Mouse (Mus musculus): Measurements from ENCODE around the gene Zscan22. TPM values are rescaled to one million over a fixed set of nuclear protein-coding genes. Genes with fewer than 3 reads are reported as not detected.
"Not testable (repeated sequence)": the region's sequence is repeated elsewhere in the genome, so short reads cannot be mapped to it uniquely, and the experiment has no call there.

Zscan22 gene
- polyA plus RNA-seq, 1 experiment from 2014 or later: 4.7 TPM

DNA sequence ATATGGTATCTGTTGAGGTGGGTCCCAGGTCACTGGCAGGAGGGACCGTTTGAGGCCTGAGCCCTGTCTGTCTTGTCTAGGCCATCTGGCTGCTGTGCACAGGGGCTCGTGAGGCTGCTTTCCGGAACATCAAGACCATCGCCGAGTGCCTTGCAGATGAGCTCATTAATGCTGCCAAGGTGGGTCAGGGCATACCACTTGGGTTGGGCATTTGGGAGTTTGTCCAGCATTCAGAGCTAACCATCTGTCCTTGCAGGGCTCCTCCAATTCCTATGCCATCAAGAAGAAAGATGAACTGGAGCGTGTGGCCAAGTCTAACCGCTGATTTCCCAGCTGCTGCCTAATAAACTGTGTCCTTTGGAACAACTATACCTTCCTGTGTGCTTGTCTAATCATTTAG is 28.7 kb downstream of the Zscan22 start:
- no peak overlapping the region for H3K4me3 ChIP-seq (ENCODE audit: low read depth, low read length)
- H3K9ac ChIP-seq (replicated peaks; ENCODE audit: low read depth): no peak overlapping the region
- no peaks in the 10 kb centered on the region for H3K9me3 ChIP-seq (ENCODE audit: low read length)
- no peak for DNase-seq (ENCODE audit: low spot score)
- no peaks in the 10 kb centered on the region for H3K27me3 ChIP-seq (replicated peaks; ENCODE audit: insufficient read depth, low read length)
- 72% methylated on average over 7 of the region's 7 CpGs for WGBS
- no peak for ATAC-seq
- no peak for TF ChIP-seq CTCF (IDR thresholded peaks at IDR 0.05)
- TF ChIP-seq EP300 (IDR thresholded peaks at IDR 0.05): no peak
- H3K27ac ChIP-seq (ENCODE audit: low read length): no peak overlapping the region
- peaks cover 26% of the 10 kb centered on the region; the same call in 1 of the 2 replicates for H3K36me3 ChIP-seq (ENCODE audit: insufficient read depth, low read length)
- no peak overlapping the region for H3K4me2 ChIP-seq (replicated peaks; ENCODE audit: low read depth, low read length)
- H3K4me1 ChIP-seq (ENCODE audit: insufficient read depth, low read depth, low read length): peaks cover 8% of the 10 kb centered on the region; the same call in 1 of the 2 replicates

DNA sequence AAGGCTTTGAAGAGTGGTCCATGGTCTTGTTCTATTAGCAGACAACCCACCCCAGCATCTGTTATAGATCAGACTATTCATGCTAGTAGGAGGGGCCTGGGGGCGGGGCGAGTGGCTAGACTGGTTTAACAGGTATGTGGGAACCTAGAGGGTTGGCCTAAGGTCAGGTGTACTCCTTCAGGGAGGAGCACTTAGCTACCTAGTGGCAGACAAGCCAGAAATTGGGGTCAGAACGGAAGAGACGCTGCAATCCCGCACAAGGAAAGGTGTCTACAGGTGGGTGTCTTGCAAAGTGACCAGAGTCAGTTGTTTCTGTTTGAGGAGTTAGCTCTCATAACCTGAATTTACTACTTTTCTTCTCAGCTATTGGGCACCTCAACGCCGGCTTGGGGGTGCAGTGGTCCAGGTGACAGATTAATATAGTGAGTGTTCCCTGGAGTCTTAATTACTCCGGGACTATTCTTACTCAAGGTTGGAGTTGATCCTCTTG is 29.6 kb downstream of the Zscan22 start, which contains the start of gene Rnf225:
Gene Rnf225 (plus strand): TSS at position 226 of the 490 bp plus-strand sequence.
- peak; percentile 59 for DNase-seq (ENCODE audit: low spot score)
- WGBS: 26% methylated on average over 8 of the region's 8 CpGs
- Histone ChIP-seq H3K4me2 (replicated peaks; ENCODE audit: low read depth, low read length) (peak within 1 kb of the TSS; percentile 63), H3K4me3 (ENCODE audit: low read depth, low read length) (peak within 1 kb of the TSS; percentile 28), H3K36me3 (ENCODE audit: insufficient read depth, low read length) (peaks cover 26% of the 10 kb centered on the region; the same call in 1 of the 2 replicates), H3K27ac (ENCODE audit: low read length) (no peak within 1 kb of the TSS), H3K27me3 (replicated peaks; ENCODE audit: insufficient read depth, low read length) (no peaks in the 10 kb centered on the region), H3K9ac (replicated peaks; ENCODE audit: low read depth) (peak within 1 kb of the TSS; percentile 39), H3K9me3 (ENCODE audit: low read length) (no peaks in the 10 kb centered on the region), H3K4me1 (ENCODE audit: insufficient read depth, low read depth, low read length) (peaks cover 8% of the 10 kb centered on the region; the same call in 1 of the 2 replicates)
- TF ChIP-seq CTCF (IDR thresholded peaks at IDR 0.05): no peak
- TF ChIP-seq EP300 (IDR thresholded peaks at IDR 0.05): 0 out of 2 replicates have a peak, but pooled peaks have one; percentile 40
- peak; percentile 72 for ATAC-seq

DNA sequence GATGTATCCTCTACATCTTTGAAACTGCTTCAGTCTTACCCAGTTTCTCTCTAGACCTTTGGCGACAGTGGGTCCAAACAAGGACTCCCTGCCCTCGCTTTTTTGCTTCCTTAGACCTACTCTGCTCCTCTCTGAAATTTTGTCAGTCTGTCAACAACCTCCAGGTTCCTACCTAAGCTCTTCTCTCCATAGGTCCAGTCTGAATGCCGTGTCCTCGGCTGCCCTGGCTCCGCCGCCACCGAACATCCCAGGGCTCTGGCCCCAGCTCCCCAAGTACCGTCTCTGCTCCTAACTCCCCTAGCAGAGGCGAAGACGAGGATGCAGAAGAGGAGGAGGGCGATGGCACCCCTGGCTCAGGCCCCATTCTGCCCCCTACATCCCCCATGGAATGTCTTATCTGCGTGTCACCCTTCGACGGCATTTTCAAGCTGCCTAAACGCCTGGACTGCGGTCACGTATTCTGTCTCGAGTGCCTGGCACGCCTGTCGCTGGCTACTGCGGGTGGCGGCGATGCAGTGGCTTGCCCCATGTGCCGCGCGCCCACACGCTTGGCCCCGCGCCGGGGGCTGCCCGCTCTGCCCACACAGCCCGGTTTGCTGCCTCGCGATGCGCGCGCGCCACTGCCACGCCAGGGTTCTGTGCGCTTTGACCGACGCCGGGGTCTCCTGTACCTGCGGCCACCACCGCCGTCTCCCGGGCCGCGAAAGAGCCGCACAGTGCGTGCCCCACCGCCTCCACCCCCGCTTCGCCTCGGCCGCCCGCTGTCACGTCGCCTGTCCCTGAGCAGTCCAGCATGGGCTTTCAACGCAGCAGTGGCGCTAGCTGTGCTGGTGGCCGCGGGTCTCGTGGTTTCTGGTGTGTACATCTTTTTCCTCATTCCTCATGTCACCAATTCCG is 30.3 kb downstream of the Zscan22 start:
- Histone ChIP-seq H3K27ac (ENCODE audit: low read length) (no peak overlapping the region), H3K4me3 (ENCODE audit: low read depth, low read length) (peak overlapping the region; percentile 28), H3K4me1 (ENCODE audit: insufficient read depth, low read depth, low read length) (peaks cover 4% of the 10 kb centered on the region; the same call in 1 of the 2 replicates), H3K9me3 (ENCODE audit: low read length) (no peaks in the 10 kb centered on the region), H3K36me3 (ENCODE audit: insufficient read depth, low read length) (peaks cover 26% of the 10 kb centered on the region; the same call in 1 of the 2 replicates), H3K27me3 (replicated peaks; ENCODE audit: insufficient read depth, low read length) (no peaks in the 10 kb centered on the region), H3K4me2 (replicated peaks; ENCODE audit: low read depth, low read length) (peak overlapping the region; percentile 63), H3K9ac (replicated peaks; ENCODE audit: low read depth) (peak overlapping the region; percentile 39)
- peak; percentile 28 for DNase-seq (ENCODE audit: low spot score)
- no peak for TF ChIP-seq EP300 (IDR thresholded peaks at IDR 0.05)
- TF ChIP-seq CTCF (IDR thresholded peaks at IDR 0.05): no peak
- ATAC-seq: peak; percentile 67
- 6% methylated on average over 59 of the region's 65 CpGs for WGBS

DNA sequence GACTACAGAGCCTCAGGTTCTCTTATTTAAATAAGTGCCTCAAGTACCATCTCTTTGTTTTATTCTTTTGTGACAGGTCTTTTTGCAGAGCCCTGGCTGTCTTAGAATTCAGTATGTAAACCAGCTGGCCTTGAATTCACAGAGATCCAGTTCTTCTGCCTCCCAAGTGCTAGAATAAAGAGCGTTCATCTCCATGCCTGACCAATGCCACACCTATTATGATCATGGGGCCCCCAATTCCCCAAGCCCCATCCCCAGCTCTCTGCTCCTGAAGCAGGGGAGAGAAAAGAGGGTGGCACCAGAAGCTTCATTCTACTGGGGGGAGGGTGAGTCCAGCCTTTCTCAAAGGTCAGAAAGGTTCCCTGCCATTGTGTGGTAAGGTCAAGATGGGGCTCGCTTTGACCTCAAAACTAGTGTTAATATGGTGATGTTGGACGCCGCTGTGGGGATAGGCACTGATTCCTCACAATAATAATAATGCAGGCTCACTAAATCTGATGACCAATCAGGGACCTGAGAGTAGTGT is 36.1 kb downstream of the Zscan22 start:
- TF ChIP-seq CTCF (IDR thresholded peaks at IDR 0.05) (no peak), EP300 (IDR thresholded peaks at IDR 0.05) (no peak)
- DNase-seq (ENCODE audit: low spot score) (no peak), ATAC-seq (no peak)
- H3K27me3 ChIP-seq (replicated peaks; ENCODE audit: insufficient read depth, low read length): no peaks in the 10 kb centered on the region
- H3K36me3 ChIP-seq (ENCODE audit: insufficient read depth, low read length): no peaks in the 10 kb centered on the region
- no peaks in the 10 kb centered on the region for H3K4me1 ChIP-seq (ENCODE audit: insufficient read depth, low read depth, low read length)
- no peak overlapping the region for H3K27ac ChIP-seq (ENCODE audit: low read length)
- WGBS: 70% methylated on average over 4 of the region's 4 CpGs
- no peaks in the 10 kb centered on the region for H3K9me3 ChIP-seq (ENCODE audit: low read length)
- H3K9ac ChIP-seq (replicated peaks; ENCODE audit: low read depth): no peak overlapping the region
- H3K4me3 ChIP-seq (ENCODE audit: low read depth, low read length): no peak overlapping the region
- H3K4me2 ChIP-seq (replicated peaks; ENCODE audit: low read depth, low read length): no peak overlapping the region

DNA sequence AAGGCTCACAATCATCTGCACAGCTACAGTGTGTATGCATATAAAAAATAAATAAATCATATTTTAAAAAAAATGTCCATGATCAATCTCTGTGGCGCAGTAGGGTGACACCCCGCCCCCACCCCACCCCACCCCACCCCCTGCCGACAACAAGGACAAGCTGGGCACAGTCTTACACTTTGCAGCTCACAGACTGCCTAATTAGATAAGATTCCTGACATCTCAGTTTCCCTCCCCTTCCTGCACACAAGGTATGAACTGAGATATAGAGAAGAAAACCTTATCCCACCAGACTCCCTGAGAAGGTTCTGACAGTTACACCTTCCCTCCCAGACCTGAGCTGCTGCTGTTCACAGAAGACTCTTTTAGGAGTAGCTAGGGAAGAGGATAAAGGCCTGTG is 37.2 kb downstream of the Zscan22 start:
- Histone ChIP-seq H3K4me1 (ENCODE audit: insufficient read depth, low read depth, low read length) (no peaks in the 10 kb centered on the region), H3K9me3 (ENCODE audit: low read length) (no peaks in the 10 kb centered on the region), H3K36me3 (ENCODE audit: insufficient read depth, low read length) (no peaks in the 10 kb centered on the region), H3K4me2 (replicated peaks; ENCODE audit: low read depth, low read length) (no peak overlapping the region), H3K27ac (ENCODE audit: low read length) (no peak overlapping the region), H3K4me3 (ENCODE audit: low read depth, low read length) (no peak overlapping the region), H3K9ac (replicated peaks; ENCODE audit: low read depth) (no peak overlapping the region), H3K27me3 (replicated peaks; ENCODE audit: insufficient read depth, low read length) (no peaks in the 10 kb centered on the region)
- TF ChIP-seq EP300 (IDR thresholded peaks at IDR 0.05) (no peak), CTCF (IDR thresholded peaks at IDR 0.05) (no peak)
- WGBS: 69% methylated on average over 3 of the region's 3 CpGs
- no peak for ATAC-seq
- no peak for DNase-seq (ENCODE audit: low spot score)

DNA sequence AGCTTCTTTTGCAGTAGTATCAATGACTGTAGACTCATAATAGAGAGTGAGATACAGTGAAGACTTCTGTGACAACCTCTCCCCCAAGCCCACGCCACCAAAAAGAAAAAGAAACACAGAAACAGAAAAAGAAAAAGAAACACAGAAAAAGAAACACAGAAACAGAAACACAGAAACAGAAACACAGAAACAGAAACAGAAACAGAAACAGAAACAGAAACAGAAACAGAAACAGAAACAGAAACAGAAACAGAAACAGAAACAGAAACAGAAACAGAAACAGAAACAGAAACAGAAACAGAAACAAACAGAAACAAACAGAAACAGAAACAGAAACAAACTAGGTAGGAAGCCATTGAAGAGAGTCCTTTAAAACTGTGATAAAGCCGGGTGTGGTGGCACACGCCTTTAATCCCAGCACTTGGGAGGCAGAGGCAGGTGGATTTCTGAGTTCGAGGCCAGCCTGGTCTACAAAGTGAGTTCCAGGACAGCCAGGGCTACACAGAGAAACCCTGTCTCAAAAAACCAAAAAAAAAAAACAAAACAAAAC is 39.7 kb downstream of the Zscan22 start:
- not testable (repeated sequence) for DNase-seq (ENCODE audit: low spot score); H3K27ac ChIP-seq (ENCODE audit: low read length); H3K4me3 ChIP-seq (ENCODE audit: low read depth, low read length); H3K27me3 ChIP-seq (replicated peaks; ENCODE audit: insufficient read depth, low read length); ATAC-seq; H3K9ac ChIP-seq (replicated peaks; ENCODE audit: low read depth); H3K4me2 ChIP-seq (replicated peaks; ENCODE audit: low read depth, low read length); H3K36me3 ChIP-seq (ENCODE audit: insufficient read depth, low read length); H3K4me1 ChIP-seq (ENCODE audit: insufficient read depth, low read depth, low read length); H3K9me3 ChIP-seq (ENCODE audit: low read length)
- WGBS: 79% methylated on average over 3 of the region's 4 CpGs
